Mouse (Mus musculus) CH12.LX (cell line): ENCODE measurements around the gene Uts2b. TPM values are rescaled to one million over a fixed set of nuclear protein-coding genes. Genes with fewer than 3 reads are reported as not detected.

Source experiments
- DNase-seq: peaks from one replicate; pipeline ENCODE4 v3.0.0-alpha.2; 2013; ENCODE audit errors: extremely low read depth
- H3K27ac ChIP-seq: 2 replicates; pipeline ENCODE4 v1.5.1; 2012; ENCODE audit warnings: low read depth, mild to moderate bottlenecking, control low read depth, moderate library complexity; ENCODE audit not compliant: insufficient read depth
- H3K27me3 ChIP-seq: replicated peaks from 2 replicates; pipeline ENCODE3; 2012; ENCODE audit warnings: inconsistent platforms
- H3K36me3 ChIP-seq, 2 experiments: replicated peaks in 1 of 2; 2 replicates each; pipeline versions ENCODE3 to v1.6.1; 2012; ENCODE audit warnings: inconsistent platforms in 1 of 2, low read length in 1 of 2, mild to moderate bottlenecking in 1 of 2, mixed read lengths in 1 of 2, moderate library complexity in 1 of 2; ENCODE audit not compliant: control insufficient read depth in 1 of 2, insufficient read depth in 1 of 2
- H3K4me1 ChIP-seq, 2 experiments: 2 replicates each; pipeline ENCODE4 v1.6.1; 2012; ENCODE audit warnings: inconsistent platforms in 1 of 2, moderate library complexity in 1 of 2; ENCODE audit not compliant: insufficient read depth in 2 of 2, control insufficient read depth in 1 of 2
- H3K4me2 ChIP-seq: 2 replicates; pipeline ENCODE4 v1.6.1; 2012; ENCODE audit warnings: low read depth, mild to moderate bottlenecking, control low read depth; ENCODE audit not compliant: poor library complexity, insufficient read depth, severe bottlenecking
- H3K4me3 ChIP-seq, 3 experiments: fragments of 150-350 bp in 1 of 3; sonication (generic) in 1 of 3; replicated peaks in 1 of 3; 2 replicates each; pipeline versions ENCODE3 to v1.5.1; 2011 to 2012; ENCODE audit warnings: low read depth in 2 of 3, low read length in 2 of 3, mild to moderate bottlenecking in 2 of 3, moderate library complexity in 2 of 3, control low read depth in 1 of 3, improper control_type of control experiment in 1 of 3, inconsistent platforms in 1 of 3, mixed read lengths in 1 of 3; ENCODE audit not compliant: poor library complexity in 1 of 3
- H3K79me2 ChIP-seq: replicated peaks from 2 replicates; pipeline ENCODE4 v1.6.1; 2012; ENCODE audit warnings: mild to moderate bottlenecking, moderate library complexity; ENCODE audit not compliant: control insufficient read depth, poor library complexity, insufficient read depth, severe bottlenecking; ENCODE audit errors: extremely low read depth
- H3K9ac ChIP-seq: 2 replicates; pipeline ENCODE4 v1.6.1; 2012; ENCODE audit warnings: low read depth, mild to moderate bottlenecking, control low read depth, moderate library complexity; ENCODE audit not compliant: insufficient read depth
- H3K9me3 ChIP-seq: replicated peaks from 2 replicates; pipeline ENCODE3; 2012; ENCODE audit warnings: low read length, inconsistent platforms, mixed read lengths
- BHLHE40 ChIP-seq: IDR thresholded peaks from 2 replicates; pipeline ENCODE4 v1.6.1; 2011; ENCODE audit warnings: mild to moderate bottlenecking, low read depth, low read length, improper control_type of control experiment
- CHD1 ChIP-seq: IDR thresholded peaks from 2 replicates; pipeline ENCODE4 v1.6.1; 2012; ENCODE audit warnings: low read depth, low read length, improper control_type of control experiment, inconsistent platforms
- CHD2 ChIP-seq: IDR thresholded peaks from 2 replicates; pipeline ENCODE4 v1.6.1; 2011; ENCODE audit warnings: low read length, improper control_type of control experiment
- EP300 ChIP-seq: IDR thresholded peaks from 2 replicates; pipeline ENCODE4 v1.6.1; 2011; ENCODE audit warnings: low read length, improper control_type of control experiment
- ETS1 ChIP-seq: conservative IDR thresholded peaks from 2 replicates; pipeline ENCODE4 v1.6.1; 2012; ENCODE audit warnings: low read depth, mild to moderate bottlenecking, inconsistent platforms, low read length, improper control_type of control experiment, moderate library complexity
- GABPA ChIP-seq: IDR thresholded peaks from 2 replicates; pipeline ENCODE4 v1.6.1; 2012; ENCODE audit warnings: low read depth, low read length, improper control_type of control experiment, inconsistent platforms; ENCODE audit not compliant: insufficient replicate concordance
- IRF4 ChIP-seq: IDR thresholded peaks from 2 replicates; pipeline ENCODE4 v1.6.1; 2014; ENCODE audit warnings: low read depth, mild to moderate bottlenecking, inconsistent platforms, low read length, improper control_type of control experiment
- JUN ChIP-seq: IDR thresholded peaks from 2 replicates; pipeline ENCODE4 v1.6.1; 2011; ENCODE audit warnings: low read depth, mild to moderate bottlenecking, low read length, improper control_type of control experiment, moderate library complexity; ENCODE audit not compliant: insufficient read depth
- JUND ChIP-seq: conservative IDR thresholded peaks from 2 replicates; pipeline ENCODE4 v1.6.1; 2011; ENCODE audit warnings: low read depth, low read length, improper control_type of control experiment
- MAFK ChIP-seq: IDR thresholded peaks from 2 replicates; pipeline ENCODE4 v1.6.1; 2011; ENCODE audit warnings: low read length, improper control_type of control experiment; ENCODE audit not compliant: insufficient replicate concordance
- MEF2A ChIP-seq: IDR thresholded peaks from 2 replicates; pipeline ENCODE4 v1.6.1; 2014; ENCODE audit warnings: low read depth, mild to moderate bottlenecking, inconsistent platforms, low read length, improper control_type of control experiment, borderline replicate concordance
- MYC ChIP-seq: IDR thresholded peaks from 2 replicates; pipeline ENCODE4 v1.6.1; 2011; ENCODE audit warnings: low read depth, mild to moderate bottlenecking, improper control_type of control experiment, low read length
- NELFE ChIP-seq: IDR thresholded peaks from 2 replicates; pipeline ENCODE4 v1.6.1; 2011; ENCODE audit warnings: low read depth, low read length, improper control_type of control experiment
- POLR2A ChIP-seq: IDR thresholded peaks from 2 replicates; pipeline ENCODE4 v1.6.1; 2011; ENCODE audit warnings: low read depth, mild to moderate bottlenecking, improper control_type of control experiment, low read length
- RCOR1 ChIP-seq: conservative IDR thresholded peaks from 2 replicates; pipeline ENCODE4 v1.6.1; 2012; ENCODE audit warnings: low read depth, mild to moderate bottlenecking, inconsistent platforms, low read length, improper control_type of control experiment
- TBP ChIP-seq: conservative IDR thresholded peaks from 2 replicates; pipeline ENCODE4 v1.6.1; 2011; ENCODE audit warnings: low read depth, low read length, improper control_type of control experiment
- TCF12 ChIP-seq: IDR thresholded peaks from 2 replicates; pipeline ENCODE4 v1.6.1; 2014; ENCODE audit warnings: low read depth, mild to moderate bottlenecking, inconsistent platforms, low read length, improper control_type of control experiment
- USF2 ChIP-seq: conservative IDR thresholded peaks from 2 replicates; pipeline ENCODE4 v1.6.1; 2011; ENCODE audit warnings: low read depth, low read length, improper control_type of control experiment
- ZMIZ1 ChIP-seq: IDR thresholded peaks from 2 replicates; pipeline ENCODE4 v1.6.1; 2012; ENCODE audit warnings: low read depth, mild to moderate bottlenecking, inconsistent platforms, low read length, improper control_type of control experiment
- ZNF384 ChIP-seq: IDR thresholded peaks from 2 replicates; pipeline ENCODE4 v1.6.1; 2012; ENCODE audit warnings: low read depth, low read length, improper control_type of control experiment, inconsistent platforms
- dilution Hi-C: fragments of 300-500 bp; cut with MboI; formaldehyde crosslinking; loops from 2 replicates; pipeline ENCODE4 v1.14.3; 2020; ENCODE audit warnings: low sequenced_read_pairs; ENCODE audit not compliant: extremely low pct_unique_long_range_greater_than_20kb, extremely low pct_ligation_motif_present
- in situ Hi-C: fragments of 300-500 bp; cut with MboI; formaldehyde crosslinking; loops from 3 replicates; pipeline ENCODE4 v1.14.3; 2019; ENCODE audit warnings: low sequenced_read_pairs, low pct_ligation_motif_present, low pct_unique_long_range_greater_than_20kb, mixed read lengths
- polyA plus RNA-seq: library from polyadenylated mRNA; unstranded; fragments of >175 nt; gene quantifications from 2 replicates; pipeline ENCODE4 v1.2.1, GENCODE M21; 2012; ENCODE audit warnings: low read depth; ENCODE audit not compliant: insufficient read length
- total RNA-seq, 2 experiments: library from RNA; depleted of rRNA; stranded (reverse); fragments of 300-350 nt in 1 of 2; fragments of >200 nt in 1 of 2; gene quantifications; 2 replicates each; pipeline ENCODE4 v1.2.3; 2012 to 2014

Uts2b gene
- total and polyA plus RNA-seq, 3 experiments, result 0.38 to 0.51 TPM; not detected in 1

DNA sequence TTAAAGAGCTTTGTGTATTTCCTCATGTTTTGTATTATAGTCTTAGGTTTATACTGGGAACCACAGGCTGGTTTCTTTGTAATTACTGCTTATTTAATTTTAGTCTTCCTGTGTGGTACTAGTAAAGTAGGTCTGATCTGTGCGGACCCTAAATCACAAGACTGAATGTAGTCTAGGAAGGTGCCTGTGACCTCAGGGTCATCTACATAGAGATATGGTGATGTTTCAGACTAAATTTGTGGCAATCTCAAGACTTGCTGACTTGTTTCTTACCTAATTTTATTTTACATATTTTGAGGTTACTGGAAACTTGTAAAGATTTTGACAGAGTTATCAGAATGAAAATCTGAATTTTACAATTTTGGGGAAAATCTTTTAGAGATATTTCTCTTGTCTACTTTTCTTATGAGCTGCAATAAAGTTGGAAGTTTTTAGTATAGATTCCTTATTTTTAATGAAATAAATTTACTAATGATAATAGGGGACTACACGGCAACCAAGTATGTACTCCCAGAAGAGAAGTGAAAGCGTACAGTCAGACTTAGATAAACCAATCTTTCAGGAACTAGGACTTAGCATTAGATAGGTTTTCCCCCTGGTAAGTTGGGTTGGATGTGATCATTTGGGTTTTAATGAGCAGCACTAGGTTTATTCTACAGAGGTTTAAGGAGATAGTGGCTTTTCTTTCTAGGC, 29.1 kb upstream of the Uts2b start:
- Histone ChIP-seq H3K9ac (peak overlapping the region; percentile 53), H3K4me1 (peaks cover 23 to 85% of the 10 kb centered on the region in 2 experiments), H3K27me3 (no peaks in the 10 kb centered on the region), H3K79me2 (peaks cover 70% of the 10 kb centered on the region), H3K4me3 (no peak overlapping the region), H3K4me2 (peak overlapping the region; percentile 98), H3K27ac (peak overlapping the region; percentile 93), H3K9me3 (peaks cover 17% of the 10 kb centered on the region), H3K36me3 (peaks cover 8 to 30% of the 10 kb centered on the region in 2 experiments)
- peak; percentile 89 for DNase-seq
- in situ Hi-C loops (no loop called here), dilution Hi-C loops (no loop called here)
- peak; percentile 59; the same call in 1 of the 2 replicates for TF ChIP-seq TBP
- TF ChIP-seq ZNF384, result peak; percentile 53; the same call in 1 of the 2 replicates
- peak; percentile 72 for TF ChIP-seq MEF2A
- TF ChIP-seq MAFK, result peak; percentile 7; the same call in 1 of the 2 replicates
- peak; percentile 59; the same call in 1 of the 2 replicates for TF ChIP-seq CHD2
- TF ChIP-seq RCOR1, result peak; percentile 90
- 0 out of 2 replicates have a peak, but pooled peaks have one; percentile 40 for TF ChIP-seq JUND
- TF ChIP-seq ETS1, result peak; percentile 63
- TF ChIP-seq BHLHE40, result peak; percentile 81
- TF ChIP-seq CHD1, result no peak
- TF ChIP-seq TCF12, result peak; percentile 58
- TF ChIP-seq IRF4, result peak; percentile 99
- no peak for TF ChIP-seq USF2
- TF ChIP-seq POLR2A, result no peak; the same call in 1 of the 2 replicates
- peak; percentile 97 for TF ChIP-seq EP300
- no peak; the same call in 1 of the 2 replicates for TF ChIP-seq MYC
- peak; percentile 82 for TF ChIP-seq JUN

DNA sequence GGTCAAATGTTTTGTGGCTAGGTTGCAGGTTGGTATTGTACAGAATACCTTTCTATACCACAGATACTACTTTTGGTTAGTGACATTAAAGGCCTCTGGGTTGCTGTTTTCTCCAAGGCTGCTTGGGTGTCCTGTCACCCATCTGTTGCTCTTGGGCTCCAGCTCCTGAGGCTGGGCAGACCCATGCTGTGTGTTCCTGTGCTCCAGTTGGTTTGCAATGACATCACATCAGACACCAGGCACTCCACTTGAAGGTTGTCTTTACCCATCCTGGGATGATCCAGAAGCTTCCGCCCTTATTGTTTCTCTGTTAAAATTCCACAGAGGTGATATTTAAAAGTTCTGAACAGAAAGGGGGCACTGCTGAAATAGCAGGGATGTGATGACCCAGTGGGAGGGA, 26.9 kb upstream of the Uts2b start:
- in situ Hi-C loops, result no loop called here
- H3K36me3 ChIP-seq, result peaks cover 8 to 29% of the 10 kb centered on the region in 2 experiments

More for the DNA sequence above, 26.9 kb upstream of the Uts2b start:
- TF ChIP-seq NELFE (no peak), ZMIZ1 (no peak), GABPA (no peak)
- TF ChIP-seq, all 38 proteins: peak for 0
- H3K79me2 ChIP-seq, result peaks cover 71% of the 10 kb centered on the region
- H3K4me3 ChIP-seq, result no peak overlapping the region
- H3K9ac ChIP-seq, result no peak overlapping the region; the same call in 1 of the 2 replicates
- H3K4me2 ChIP-seq, result no peak overlapping the region
- H3K27me3 ChIP-seq, result no peaks in the 10 kb centered on the region
- dilution Hi-C loops, result no loop called here
- H3K9me3 ChIP-seq, result peaks cover 17% of the 10 kb centered on the region
- DNase-seq, result no peak
- H3K27ac ChIP-seq, result peak overlapping the region; percentile 57; the same call in 1 of the 2 replicates
- peaks cover 17 to 81% of the 10 kb centered on the region in 2 experiments for H3K4me1 ChIP-seq
